Mouse (Mus musculus) spleen, adult 2 months (tissue): ENCODE data around the gene Mrpl50.

Experiments
- CTCF ChIP-seq: fragments of 200-500 bp; IDR thresholded peaks from 2 replicates; pipeline ENCODE4 v1.5.1; 2011; ENCODE audit warnings: mild to moderate bottlenecking, inconsistent platforms; ENCODE audit not compliant: insufficient read depth, insufficient read length, insufficient replicate concordance; ENCODE audit errors: extremely low read depth
- POLR2A ChIP-seq: fragments of 200-500 bp; IDR thresholded peaks from 2 replicates; pipeline ENCODE4 v1.6.1; 2011; ENCODE audit warnings: low read depth, low read length, inconsistent platforms

DNA sequence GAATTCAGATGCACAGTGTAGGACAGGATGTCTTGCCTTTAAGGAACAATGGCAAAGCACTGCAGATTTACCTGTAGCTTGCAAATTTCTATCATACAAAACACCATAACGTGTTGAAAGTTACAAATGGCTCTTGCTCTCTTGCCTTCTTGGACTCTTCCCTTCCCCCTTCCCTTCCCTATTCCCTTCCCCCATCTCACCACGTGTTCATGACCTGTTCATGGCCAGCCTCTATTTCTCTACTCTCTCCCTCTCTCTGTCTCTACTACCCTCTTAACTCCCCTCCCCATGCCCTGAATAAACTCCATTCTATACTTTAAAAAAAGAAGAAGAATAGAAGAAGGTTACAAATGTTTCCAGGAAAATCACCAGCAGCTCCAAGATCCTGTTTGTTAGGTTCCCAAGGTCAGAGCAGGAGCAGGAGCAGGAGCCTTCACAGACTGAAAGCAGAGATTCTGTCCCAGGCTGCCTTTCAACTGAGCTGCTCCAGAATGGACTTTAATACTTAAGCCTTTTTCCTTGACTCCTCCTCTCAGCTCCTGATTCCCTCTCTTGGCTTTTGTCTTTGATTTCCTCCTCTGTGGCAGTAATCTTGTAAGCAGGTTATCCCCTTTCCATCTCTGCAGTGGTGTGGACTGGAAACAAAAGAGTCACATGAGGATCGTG is 47.3 kb downstream of the Mrpl50 start, which contains the start of gene Acnat1:
- TF ChIP-seq POLR2A (no peak), CTCF (no peak)
